Mouse (Mus musculus) CD4-positive naive resting alpha-beta T cell, adult 76 days (primary cell): ENCODE results near the gene Cp. TPM values are rescaled to one million over a fixed set of nuclear protein-coding genes. Genes with fewer than 3 reads are reported as not detected.

Experiments used
- total RNA-seq: library from RNA; stranded (reverse); gene quantifications from one replicate; pipeline ENCODE4 v1.2.4, GENCODE M21; 2023

Gene Cp
- not detected for total RNA-seq

GRCm38 (mm10) chr3:19956885-19957284, at the start of gene Cp:
TSS of gene Cp (plus strand) at chr3:19957054.

GRCm38 (mm10) chr3:20034719-20035404, 78.0 kb downstream of the Cp start, which contains the start of gene Hps3:
TSS of gene Hps3 (minus strand) at chr3:20035315.

DNA sequence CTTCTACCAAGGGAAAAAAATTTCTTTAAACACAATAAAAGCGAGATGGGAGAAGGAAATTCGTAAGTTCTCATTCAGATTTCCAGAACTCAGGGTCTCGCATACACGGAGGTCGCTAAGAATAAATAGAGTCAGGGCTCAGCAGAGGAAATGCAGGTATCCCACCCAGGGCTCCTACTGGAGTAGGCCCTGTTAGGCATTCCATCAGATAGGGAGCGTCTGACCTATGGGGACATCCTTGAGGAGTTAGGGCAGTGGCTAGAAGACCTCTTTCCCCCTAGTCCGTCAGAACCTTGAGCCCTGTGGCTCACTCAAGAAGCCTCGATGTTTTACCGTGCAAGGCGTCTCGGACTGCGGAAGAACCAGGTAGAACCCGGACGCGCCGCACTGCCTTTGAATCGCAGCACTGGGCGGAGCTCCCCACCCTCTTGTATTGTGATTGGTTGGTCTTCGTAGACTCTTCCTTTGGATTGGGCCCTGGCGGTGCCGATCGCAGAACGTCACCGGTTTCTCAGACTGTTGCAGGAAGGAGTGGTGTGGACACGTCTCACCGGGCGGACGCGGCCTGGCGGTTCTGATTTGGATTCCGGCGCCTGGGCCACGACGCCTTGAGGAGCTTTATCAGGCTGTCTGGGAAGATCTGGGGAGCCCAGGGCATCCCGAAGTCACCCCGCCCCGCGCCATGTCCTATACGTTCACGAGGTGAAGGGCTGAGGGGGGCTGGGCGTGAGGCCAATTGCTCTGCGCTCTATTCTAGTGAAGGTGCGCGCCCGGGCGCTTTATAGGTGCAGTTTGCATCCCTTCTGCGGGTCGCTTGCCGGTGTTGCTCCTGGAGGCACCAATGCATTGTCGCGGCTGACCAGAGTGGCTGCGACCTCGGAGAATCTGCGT, 100.7 kb downstream of the Cp start, which contains the start of gene Hltf:
Gene Hltf, plus strand, starts transcription at position 506 of the 891 bp plus-strand sequence.

Other genes with a start within 250 kb of the Cp start
- gene Hps3, start 78.3 kb downstream of the Cp start, total RNA-seq, result 82.2 TPM
- 70.5 TPM for gene Hltf, start 100.8 kb downstream of the Cp start, total RNA-seq
- 23.2 TPM for gene Gyg, start 198.3 kb downstream of the Cp start, total RNA-seq